Mouse (Mus musculus) left cerebral cortex, adult 2 months (tissue): ENCODE data around the gene Glrx. TPM values are rescaled to one million over a fixed set of nuclear protein-coding genes. Genes with fewer than 3 reads are reported as not detected.

Experiments used
- DNase-seq, 2 experiments: peaks; one replicate each; pipeline ENCODE4 v3.0.0; 2021 to 2022; ENCODE audit warnings: low spot score in 2 of 2, mixed read lengths in 1 of 2; ENCODE audit errors: extremely low spot score in 1 of 2
- H3K27ac ChIP-seq: fragments of 200-600 bp; 2 replicates; pipeline ENCODE4 v1.8.1; 2022
- H3K4me3 ChIP-seq: fragments of 200-600 bp; 2 replicates; pipeline ENCODE4 v1.8.1; 2022
- CTCF ChIP-seq: fragments of 200-600 bp; IDR thresholded peaks from 2 replicates; pipeline ENCODE4 v1.8.1; 2022; ENCODE audit warnings: antibody characterized with exemption, mild to moderate bottlenecking, moderate library complexity
- intact Hi-C: fragments of 180-260 bp; cut with DNase I; formaldehyde crosslinking; loops from one replicate; pipeline ENCODE4 v1.15.1; 2025
- total RNA-seq, 2 experiments: library from RNA; stranded (reverse); gene quantifications; 2 replicates each; pipeline ENCODE4 v1.2.3; 2021

Glrx gene
- total RNA-seq, 2 experiments from 2014 or later, result 46.8 to 48.4 TPM

DNA sequence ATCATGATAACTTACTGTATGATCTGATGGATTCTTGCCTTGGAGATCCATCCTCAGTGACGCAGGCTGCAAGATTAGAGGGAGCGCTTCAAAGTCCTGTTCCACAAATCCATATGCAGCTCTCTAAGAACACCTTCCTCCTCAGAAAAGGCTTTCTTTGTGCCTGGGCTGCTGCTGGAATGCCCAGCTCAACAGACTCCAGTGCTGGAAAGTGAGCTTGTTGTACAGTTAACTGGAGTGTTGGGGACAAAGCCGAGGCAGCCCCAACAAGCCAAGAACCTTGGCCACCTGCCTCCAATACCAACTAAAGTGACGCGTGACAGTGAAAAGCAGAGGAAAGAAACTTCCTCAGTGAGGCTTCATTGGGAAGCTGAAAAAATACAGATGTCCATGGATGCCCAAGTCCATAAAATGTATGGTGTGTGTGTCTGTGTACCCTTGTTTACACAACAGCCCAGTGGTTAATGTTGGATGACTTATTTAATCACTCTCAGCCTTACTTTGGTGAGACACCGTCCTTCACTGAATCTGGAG is 1.2 kb downstream of the Glrx start:
- TF ChIP-seq CTCF, result no peak
- intact Hi-C loops, result loop anchor here (1.0 to 5.0 kb wide), 4 partner anchors 36 to 177 kb away; partner anchors contain the start of genes Ell2, Rfesd and Rhobtb3
- DNase-seq, result peak in 1 of 2 experiments; percentile 18
- Histone ChIP-seq H3K4me3 (peak overlapping the region; percentile 59), H3K27ac (peak overlapping the region; percentile 89)

GRCm38 (mm10) chr13:75841950-75842349 is 2.3 kb downstream of the Glrx start:
- peak overlapping the region; percentile 59 for H3K4me3 ChIP-seq
- intact Hi-C loops, result loop anchor here (2.0 to 5.0 kb wide), 3 partner anchors 35 to 135 kb away; partner anchors contain the start of genes Ell2 and Rhobtb3
- DNase-seq, result no peak
- H3K27ac ChIP-seq, result no peak overlapping the region
- no peak for TF ChIP-seq CTCF

DNA sequence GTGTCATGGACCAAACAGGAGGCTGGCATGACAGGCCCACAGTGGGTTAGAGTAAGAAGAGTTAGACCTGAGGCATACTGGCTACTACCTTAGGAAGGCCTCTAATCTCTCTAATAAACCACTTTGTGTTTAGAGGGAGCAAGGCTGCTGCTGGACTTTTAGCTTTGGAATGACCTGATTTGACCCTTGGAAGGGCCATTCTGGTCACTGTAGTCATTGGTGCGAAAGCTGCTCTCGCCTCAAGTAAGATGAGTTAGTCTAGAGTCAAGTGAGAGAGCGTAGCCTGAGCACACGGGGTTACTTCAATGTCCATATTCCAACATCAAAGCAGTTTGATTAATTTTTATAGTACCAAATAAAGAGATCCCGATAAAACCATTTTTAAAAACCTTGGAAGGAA is 3.7 kb downstream of the Glrx start:
- TF ChIP-seq CTCF, result no peak
- intact Hi-C loops, result loop anchor here (5.0 kb wide), 2 partner anchors 34 to 136 kb away; partner anchors contain the start of gene Ell2
- no peak for DNase-seq
- Histone ChIP-seq H3K4me3 (no peak overlapping the region), H3K27ac (no peak overlapping the region)

GRCm38 (mm10) chr13:75843993-75844683 is 4.5 kb downstream of the Glrx start:
- no peak for DNase-seq
- H3K4me3 ChIP-seq, result no peak overlapping the region
- intact Hi-C loops, result loop anchor here (5.0 kb wide), 2 partner anchors 33 to 137 kb away; partner anchors contain the start of gene Ell2
- H3K27ac ChIP-seq, result no peak overlapping the region
- no peak for TF ChIP-seq CTCF

DNA sequence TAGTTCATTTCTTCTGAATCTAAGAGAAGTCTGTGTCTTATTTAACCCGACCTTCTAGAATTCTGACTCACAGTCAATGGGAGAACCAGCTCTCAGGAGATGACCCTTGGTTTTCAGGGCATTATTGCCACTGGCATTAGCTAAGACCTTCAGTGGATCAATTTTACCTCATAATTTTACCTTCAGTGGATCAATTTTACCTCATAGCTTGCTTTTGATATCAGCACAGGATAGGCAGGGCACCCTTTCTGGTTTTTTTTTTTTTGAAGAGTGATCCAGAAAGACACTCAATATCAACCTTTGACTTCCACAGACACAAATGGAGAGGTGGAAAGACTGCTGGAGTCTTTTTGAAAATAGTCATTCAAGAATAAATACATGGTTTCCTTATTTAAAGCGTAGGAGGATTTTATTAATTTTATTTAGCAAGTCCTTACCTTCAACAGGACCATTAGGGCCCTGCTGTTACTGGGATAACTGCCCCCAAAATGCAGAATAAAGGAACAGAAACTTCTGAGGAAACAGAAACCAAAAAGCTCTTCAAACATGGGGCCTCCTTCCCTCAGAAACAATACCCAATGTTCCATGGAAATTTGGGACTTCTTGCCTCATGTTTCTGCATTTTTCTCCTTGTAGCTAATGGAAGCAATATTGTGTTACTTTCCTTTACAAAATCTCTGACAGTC is 5.3 kb downstream of the Glrx start:
- DNase-seq, result no peak
- intact Hi-C loops, result loop anchor here (5.0 kb wide), 2 partner anchors 32 to 138 kb away; partner anchors contain the start of gene Ell2
- TF ChIP-seq CTCF, result no peak
- Histone ChIP-seq H3K27ac (no peak overlapping the region), H3K4me3 (no peak overlapping the region)

DNA sequence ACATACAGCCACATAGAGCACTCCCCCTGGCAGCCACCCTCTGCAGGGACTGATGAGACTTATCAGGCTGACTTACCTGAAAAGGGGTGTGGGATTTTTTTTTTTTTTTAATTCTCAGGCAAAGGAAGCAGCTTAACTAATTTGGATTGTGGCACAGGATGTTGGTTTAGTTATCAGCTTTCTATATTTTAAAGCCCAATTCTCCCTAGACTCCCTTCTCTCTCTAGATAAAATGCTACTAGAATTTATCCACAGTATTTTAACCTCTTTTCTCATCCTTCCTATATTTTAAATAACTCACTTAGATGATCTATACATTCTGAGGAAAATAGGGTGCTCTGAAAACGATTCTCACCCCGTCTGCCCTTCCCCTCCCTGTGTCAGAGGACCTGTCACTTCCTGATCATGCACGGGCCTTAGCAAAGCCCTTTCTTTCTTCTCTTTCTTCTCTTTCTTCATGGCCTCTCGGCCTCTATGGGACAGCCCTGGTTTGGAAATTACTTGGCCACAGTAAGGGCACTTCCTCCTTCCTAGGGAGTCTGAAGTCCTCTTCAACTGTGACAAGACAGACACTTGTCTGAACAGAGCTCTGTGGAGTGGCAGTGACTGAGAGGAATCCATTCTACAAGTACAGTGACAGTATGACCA is 6.0 kb downstream of the Glrx start:
- intact Hi-C loops, result no loop called here
- Histone ChIP-seq H3K4me3 (no peak overlapping the region), H3K27ac (no peak overlapping the region)
- DNase-seq, result no peak
- no peak for TF ChIP-seq CTCF

DNA sequence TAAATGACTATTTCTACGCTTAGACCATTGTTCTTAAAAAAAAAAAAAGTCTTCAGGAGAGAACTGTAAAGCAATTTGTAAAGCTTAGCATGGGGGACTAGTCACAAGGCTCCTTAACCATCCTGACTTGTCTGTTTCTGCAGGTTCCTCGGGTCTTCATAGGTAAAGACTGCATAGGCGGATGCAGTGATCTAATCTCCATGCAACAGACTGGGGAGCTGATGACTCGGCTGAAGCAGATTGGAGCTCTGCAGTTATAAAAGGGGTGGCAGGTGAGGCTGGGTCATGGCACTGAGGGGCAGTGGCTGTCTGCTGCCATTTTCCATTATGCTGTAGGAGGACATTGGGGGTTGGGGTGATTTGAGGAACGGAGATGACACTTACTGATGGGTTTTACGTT is 7.4 kb downstream of the Glrx start:
- intact Hi-C loops, result no loop called here
- no peak for DNase-seq
- no peak overlapping the region for H3K27ac ChIP-seq
- TF ChIP-seq CTCF, result no peak
- no peak overlapping the region for H3K4me3 ChIP-seq

- TF ChIP-seq CTCF, result no peak
- intact Hi-C loops, result no loop called here
- DNase-seq, result no peak
- no peak overlapping the region for H3K27ac ChIP-seq
- H3K4me3 ChIP-seq, result no peak overlapping the region
These were observed 12.4 kb downstream of the Glrx start for GRCm38 (mm10) chr13:75852027-75852426.

GRCm38 (mm10) chr13:75853118-75853517 is 13.4 kb downstream of the Glrx start:
- no peak for DNase-seq
- intact Hi-C loops, result no loop called here
- TF ChIP-seq CTCF, result no peak
- H3K4me3 ChIP-seq, result no peak overlapping the region
- H3K27ac ChIP-seq, result no peak overlapping the region

GRCm38 (mm10) chr13:75859264-75859844 is 19.7 kb downstream of the Glrx start:
- no peak overlapping the region for H3K27ac ChIP-seq
- intact Hi-C loops, result no loop called here
- no peak for TF ChIP-seq CTCF

DNA sequence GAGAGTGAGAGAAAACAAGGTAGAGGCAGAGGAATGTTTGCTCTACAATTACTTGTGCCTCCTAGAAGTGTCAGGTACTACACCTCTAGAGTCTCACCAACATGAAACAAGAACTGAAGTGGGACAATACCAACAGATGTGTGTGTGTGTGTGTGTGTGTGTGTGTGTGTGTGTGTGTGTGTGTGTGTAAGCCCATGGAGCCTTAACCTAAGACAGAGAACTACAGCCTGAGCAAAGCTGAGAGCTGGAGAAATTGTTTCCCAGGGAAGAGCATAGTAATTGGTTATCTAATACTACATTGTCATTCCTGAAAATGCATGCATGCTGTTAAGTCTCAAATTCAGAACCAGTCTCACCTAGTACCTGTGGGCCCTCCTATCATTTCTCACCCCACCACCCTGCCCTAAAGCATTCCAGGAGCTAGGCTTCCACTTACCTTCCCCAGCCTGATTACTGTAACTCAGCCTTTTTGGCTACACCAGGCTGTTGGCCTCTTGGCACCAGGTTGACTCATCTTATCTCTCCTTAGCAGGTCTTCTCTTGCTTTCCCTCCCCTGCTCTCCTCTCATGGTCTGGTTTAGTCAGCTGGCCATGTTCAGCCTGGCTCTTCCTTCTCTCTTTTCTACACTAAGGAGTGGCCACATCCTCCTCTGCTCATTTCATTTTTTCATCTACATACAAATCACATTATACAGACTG is 26.0 kb downstream of the Glrx start:
- no peak overlapping the region for H3K4me3 ChIP-seq
- no peak for TF ChIP-seq CTCF
- intact Hi-C loops, result no loop called here
- no peak for DNase-seq
- no peak overlapping the region for H3K27ac ChIP-seq

More at GRCm38 (mm10) chr13:75859264-75859844, 19.7 kb downstream of the Glrx start:
- H3K4me3 ChIP-seq, result no peak overlapping the region
- no peak for DNase-seq
